In the genomic region with DNA sequence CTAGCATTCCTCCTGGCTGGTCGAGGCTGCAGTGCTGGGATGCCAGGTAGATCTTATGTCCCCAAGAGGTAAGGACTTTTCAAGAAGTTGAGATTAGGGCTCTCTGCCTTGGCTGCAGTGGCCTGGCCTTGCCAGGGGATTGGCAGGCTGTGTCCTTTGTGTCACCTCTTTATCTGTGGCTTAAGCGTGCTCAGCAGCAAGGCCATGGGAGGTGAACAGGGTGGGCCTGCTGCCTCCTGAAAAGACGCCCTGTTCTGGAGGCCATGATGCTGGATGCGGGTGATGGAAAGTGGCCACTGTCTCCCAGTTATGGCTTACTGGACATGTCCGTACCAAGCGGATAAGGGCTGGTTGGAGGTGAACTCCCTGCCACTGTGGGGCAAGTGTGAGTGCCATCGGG, we compare ENCODE assay signal across 22 mouse cellular contexts. TPM values are rescaled to one million over a fixed set of nuclear protein-coding genes. Genes with fewer than 3 reads are reported as not detected.
DNase-seq lines count a peak whose midpoint lies in the region; ATAC-seq and TF ChIP-seq lines count a peak whose summit lies in the region.
"Had no signal": no experiment of that assay in that cellular context is flagged by ENCODE, and none has a peak within 500 bp of the region (broad histone marks: within the 10 kb centered on the region; RNA-seq: fewer than 3 reads in every experiment).

No protein-coding gene starts in this region.

- no peaks in the 10 kb centered on the region for H3K9me3 ChIP-seq in midbrain, embryonic 12.5 days
- no peaks in the 10 kb centered on the region for H3K9me3 ChIP-seq in midbrain, embryonic 16.5 days (replicated peaks; ENCODE audit: control insufficient read depth, low read length, poor library complexity, severe bottlenecking)
- H3K9me3 ChIP-seq in heart, embryonic 16.5 days (replicated peaks; ENCODE audit: control insufficient read depth, low read length): no peaks in the 10 kb centered on the region
- H3K9me3 ChIP-seq in liver, postnatal 0 days (ENCODE audit: low read length): no peaks in the 10 kb centered on the region
- H3K9me3 ChIP-seq: hindbrain, embryonic 15.5 days; neural tube, embryonic 13.5 days; stomach, embryonic 15.5 days had no signal

- H3K4me3 ChIP-seq in midbrain, embryonic 12.5 days: no peak overlapping the region
- H3K4me3 ChIP-seq in midbrain, embryonic 16.5 days (ENCODE audit: low read depth, low read length): no peak overlapping the region
- H3K4me3 ChIP-seq in heart, embryonic 16.5 days (ENCODE audit: low read length): no peak overlapping the region
- no peak overlapping the region for H3K4me3 ChIP-seq in liver, postnatal 0 days (ENCODE audit: low read depth, low read length)
- H3K4me3 ChIP-seq: hindbrain, embryonic 15.5 days; neural tube, embryonic 13.5 days; stomach, embryonic 15.5 days had no signal

- intact Hi-C loops in heart, postnatal 25 days (cut with DNase I): no loop called here

- H3K36me3 ChIP-seq in midbrain, embryonic 12.5 days: peaks cover 67% of the 10 kb centered on the region
- peaks cover 22% of the 10 kb centered on the region for H3K36me3 ChIP-seq in midbrain, embryonic 16.5 days (ENCODE audit: control insufficient read depth, insufficient read depth, low read length)
- H3K36me3 ChIP-seq in heart, embryonic 16.5 days (ENCODE audit: control insufficient read depth, insufficient read depth): peaks cover 22% of the 10 kb centered on the region
- peaks cover 50% of the 10 kb centered on the region for H3K36me3 ChIP-seq in liver, postnatal 0 days (replicated peaks; ENCODE audit: insufficient read depth, low read length)

- peak; percentile 67 to 82 for DNase-seq in heart, adult 18-20 months
- no peak for DNase-seq in heart, postnatal 25 days (ENCODE audit: low spot score)
- DNase-seq in liver, postnatal 0 days: no peak
- no peak for DNase-seq in adrenal gland, postnatal 10 days
- DNase-seq: adrenal gland, postnatal 14 days; B cell, adult 2 months; gastrocnemius, postnatal 36 days; liver; lung, adult 18-20 months; right cerebral cortex, postnatal 14 days; thymus, postnatal 14 days had no signal

- H3K27ac ChIP-seq in midbrain, embryonic 12.5 days (replicated peaks): 0 out of 2 replicates have a peak overlapping the region, but pooled peaks have one; percentile 25
- no peak overlapping the region for H3K27ac ChIP-seq in midbrain, embryonic 16.5 days (ENCODE audit: low read length)
- peak overlapping the region; percentile 79 for H3K27ac ChIP-seq in heart, embryonic 16.5 days (ENCODE audit: low read length)
- H3K27ac ChIP-seq in liver, postnatal 0 days (ENCODE audit: low read depth): no peak overlapping the region
- H3K27ac ChIP-seq: hindbrain, embryonic 15.5 days; kidney, postnatal 0 days; neural tube, embryonic 13.5 days; stomach, embryonic 15.5 days had no signal

- peaks cover 15% of the 10 kb centered on the region; the same call in 1 of the 2 replicates for H3K27me3 ChIP-seq in midbrain, embryonic 12.5 days
- H3K27me3 ChIP-seq in midbrain, embryonic 16.5 days (ENCODE audit: control insufficient read depth, insufficient read depth, low read depth, low read length): no peaks in the 10 kb centered on the region
- no peaks in the 10 kb centered on the region for H3K27me3 ChIP-seq in heart, embryonic 16.5 days (ENCODE audit: control insufficient read depth, insufficient read depth, low read length)
- no peaks in the 10 kb centered on the region for H3K27me3 ChIP-seq in liver, postnatal 0 days (ENCODE audit: insufficient read depth, low read length)
- H3K27me3 ChIP-seq: hindbrain, embryonic 15.5 days had no signal

- H3K9ac ChIP-seq in midbrain, embryonic 12.5 days (replicated peaks): no peak overlapping the region
- no peak overlapping the region for H3K9ac ChIP-seq in midbrain, embryonic 16.5 days (ENCODE audit: low read depth, low read length)
- peak overlapping the region; percentile 28; the same call in 1 of the 2 replicates for H3K9ac ChIP-seq in heart, embryonic 16.5 days (ENCODE audit: low read length)
- H3K9ac ChIP-seq in liver, postnatal 0 days (replicated peaks): no peak overlapping the region
- H3K9ac ChIP-seq: hindbrain, embryonic 15.5 days; neural tube, embryonic 13.5 days; stomach, embryonic 15.5 days had no signal

- H3K4me1 ChIP-seq in midbrain, embryonic 12.5 days: 0 out of 2 replicates have a peak, but pooled peaks cover under 1% of the 10 kb centered on the region
- H3K4me1 ChIP-seq in midbrain, embryonic 16.5 days (ENCODE audit: control insufficient read depth, insufficient read depth, low read length): no peaks in the 10 kb centered on the region
- peaks cover 68% of the 10 kb centered on the region for H3K4me1 ChIP-seq in heart, embryonic 16.5 days (ENCODE audit: control insufficient read depth, insufficient read depth, low read length)
- H3K4me1 ChIP-seq in liver, postnatal 0 days (ENCODE audit: insufficient read depth): no peaks in the 10 kb centered on the region
- H3K4me1 ChIP-seq: hindbrain, embryonic 15.5 days; neural tube, embryonic 13.5 days; stomach, embryonic 15.5 days had no signal

- 96% methylated on average over 7 of the region's 7 CpGs for WGBS in midbrain, embryonic 12.5 days
- WGBS in midbrain, embryonic 16.5 days: 92% methylated on average over 7 of the region's 7 CpGs
- 60% methylated on average over 7 of the region's 7 CpGs for WGBS in heart, embryonic 16.5 days
- 79% methylated on average over 7 of the region's 7 CpGs for WGBS in liver, postnatal 0 days (ENCODE audit: insufficient replicate concordance)

- no peak for ATAC-seq in midbrain, embryonic 12.5 days (ENCODE audit: low FRiP score, low read depth)
- no peak for ATAC-seq in midbrain, embryonic 16.5 days
- ATAC-seq in heart, embryonic 16.5 days (replicated peaks; ENCODE audit: extremely low read depth, insufficient read depth, low FRiP score): no peak
- no peak for ATAC-seq in liver, postnatal 0 days
- ATAC-seq: intestine, postnatal 0 days had no signal

- TF ChIP-seq CTCF in liver, postnatal 0 days (IDR thresholded peaks at IDR 0.05; ENCODE audit: low read depth): no peak

- H3K4me2 ChIP-seq in midbrain, embryonic 12.5 days (replicated peaks): no peak overlapping the region
- no peak overlapping the region for H3K4me2 ChIP-seq in midbrain, embryonic 16.5 days (ENCODE audit: low read length)
- no peak overlapping the region for H3K4me2 ChIP-seq in heart, embryonic 16.5 days (ENCODE audit: low read depth, low read length)
- H3K4me2 ChIP-seq in liver, postnatal 0 days (ENCODE audit: low read depth, low read length): no peak overlapping the region
- H3K4me2 ChIP-seq: hindbrain, embryonic 15.5 days; neural tube, embryonic 13.5 days; stomach, embryonic 15.5 days had no signal

- TF ChIP-seq EP300 in liver, postnatal 0 days (IDR thresholded peaks at IDR 0.05; ENCODE audit: low read depth): no peak

RNA-seq across cellular contexts. Expression of gene Tcap, which starts 4.2 kb away (rescaled TPM):
- total RNA-seq in heart, adult 18-20 months (2021): 1,000 to 10,000 TPM; 1,636 to 2,096 TPM
- total RNA-seq in heart, postnatal 25 days (2021): 1,000 to 10,000 TPM; 1,084 to 2,520 TPM
- 0.19 and 0.33 TPM in 2 replicates for polyA plus RNA-seq in midbrain, embryonic 12.5 days (2016; fragmentation: Nextera tagmentation; extraction: Ambion mirVana)
- polyA plus RNA-seq in midbrain, embryonic 16.5 days (2015; fragmentation: Nextera tagmentation; extraction: Ambion mirVana): 0.22 TPM in 1 of 2 replicates, not detected in the other
- 175 TPM in 2 replicates for polyA plus RNA-seq in heart, embryonic 16.5 days (2015; fragmentation: Nextera tagmentation; extraction: Ambion mirVana)
- polyA plus RNA-seq in liver, postnatal 0 days (2015; fragmentation: Nextera tagmentation; extraction: Ambion mirVana): 0.26 and 6.0 TPM in 2 replicates
- 100 to 1,000 TPM in 1 of 2 experiments, 10 to 100 TPM in 1; 18.1 to 119 TPM for total RNA-seq in adrenal gland, postnatal 10 days (2021)
- total RNA-seq: megakaryocyte, adult 5-6 weeks; monocyte, adult 5-6 weeks had no signal
- polyA plus RNA-seq: hindbrain, embryonic 15.5 days had no signal

RNA-seq across cellular contexts. Expression of gene Pnmt, which starts 6.9 kb away (rescaled TPM):
- under 1 TPM; 0.84 to 0.90 TPM for total RNA-seq in heart, adult 18-20 months (2021)
- 1 to 10 TPM; 1.3 to 1.7 TPM for total RNA-seq in heart, postnatal 25 days (2021)
- polyA plus RNA-seq in midbrain, embryonic 12.5 days (2016; fragmentation: Nextera tagmentation; extraction: Ambion mirVana): 0.15 TPM in 1 of 2 replicates, not detected in the other
- polyA plus RNA-seq in midbrain, embryonic 16.5 days (2015; fragmentation: Nextera tagmentation; extraction: Ambion mirVana): 1.5 and 1.7 TPM in 2 replicates
- 0.37 and 0.39 TPM in 2 replicates for polyA plus RNA-seq in heart, embryonic 16.5 days (2015; fragmentation: Nextera tagmentation; extraction: Ambion mirVana)
- not detected in 2 replicates for polyA plus RNA-seq in liver, postnatal 0 days (2015; fragmentation: Nextera tagmentation; extraction: Ambion mirVana)
- 100 to 1,000 TPM; 442 to 819 TPM for total RNA-seq in adrenal gland, postnatal 10 days (2021)
- total RNA-seq: megakaryocyte, adult 5-6 weeks; monocyte, adult 5-6 weeks had no signal
- polyA plus RNA-seq: intestine, postnatal 0 days; spleen, adult 2 months had no signal

RNA-seq across cellular contexts. Expression of gene Pgap3, which starts 20.9 kb away (rescaled TPM):
- total RNA-seq in heart, adult 18-20 months (2021): 1 to 10 TPM; 8.1 to 9.1 TPM
- 1 to 10 TPM; 8.4 to 9.3 TPM for total RNA-seq in heart, postnatal 25 days (2021)
- 9.0 and 9.3 TPM in 2 replicates for polyA plus RNA-seq in midbrain, embryonic 12.5 days (2016; fragmentation: Nextera tagmentation; extraction: Ambion mirVana)
- polyA plus RNA-seq in midbrain, embryonic 16.5 days (2015; fragmentation: Nextera tagmentation; extraction: Ambion mirVana): 7.4 and 8.6 TPM in 2 replicates
- 18.0 and 19.0 TPM in 2 replicates for polyA plus RNA-seq in heart, embryonic 16.5 days (2015; fragmentation: Nextera tagmentation; extraction: Ambion mirVana)
- polyA plus RNA-seq in liver, postnatal 0 days (2015; fragmentation: Nextera tagmentation; extraction: Ambion mirVana): 2.5 and 3.0 TPM in 2 replicates
- total RNA-seq in adrenal gland, postnatal 10 days (2021): 1 to 10 TPM; 4.9 to 6.8 TPM

RNA-seq across cellular contexts. Expression of gene Stard3, which starts 21.2 kb away (rescaled TPM):
- 10 to 100 TPM; 15.8 to 20.6 TPM for total RNA-seq in heart, adult 18-20 months (2021)
- 10 to 100 TPM; 19.7 to 24.9 TPM for total RNA-seq in heart, postnatal 25 days (2021)
- 46.9 and 52.0 TPM in 2 replicates for polyA plus RNA-seq in midbrain, embryonic 12.5 days (2016; fragmentation: Nextera tagmentation; extraction: Ambion mirVana)
- polyA plus RNA-seq in midbrain, embryonic 16.5 days (2015; fragmentation: Nextera tagmentation; extraction: Ambion mirVana): 32.9 and 37.0 TPM in 2 replicates
- polyA plus RNA-seq in heart, embryonic 16.5 days (2015; fragmentation: Nextera tagmentation; extraction: Ambion mirVana): 43.0 and 43.2 TPM in 2 replicates
- polyA plus RNA-seq in liver, postnatal 0 days (2015; fragmentation: Nextera tagmentation; extraction: Ambion mirVana): 14.5 and 15.4 TPM in 2 replicates
- 10 to 100 TPM; 25.3 to 25.6 TPM for total RNA-seq in adrenal gland, postnatal 10 days (2021)

RNA-seq across cellular contexts. Expression of gene Ppp1r1b, which starts 31.2 kb away (rescaled TPM):
- total RNA-seq in heart, adult 18-20 months (2021): 1 to 10 TPM; 4.3 to 5.1 TPM
- total RNA-seq in heart, postnatal 25 days (2021): 1 to 10 TPM; 5.3 to 5.8 TPM
- 1.2 and 1.4 TPM in 2 replicates for polyA plus RNA-seq in midbrain, embryonic 12.5 days (2016; fragmentation: Nextera tagmentation; extraction: Ambion mirVana)
- 2.4 and 2.9 TPM in 2 replicates for polyA plus RNA-seq in midbrain, embryonic 16.5 days (2015; fragmentation: Nextera tagmentation; extraction: Ambion mirVana)
- 74.0 and 75.8 TPM in 2 replicates for polyA plus RNA-seq in heart, embryonic 16.5 days (2015; fragmentation: Nextera tagmentation; extraction: Ambion mirVana)
- 5.4 and 6.6 TPM in 2 replicates for polyA plus RNA-seq in liver, postnatal 0 days (2015; fragmentation: Nextera tagmentation; extraction: Ambion mirVana)
- total RNA-seq in adrenal gland, postnatal 10 days (2021): 1 to 10 TPM in 1 of 2 experiments, under 1 TPM in 1; 1.00 to 1.7 TPM
- total RNA-seq: gastrocnemius, postnatal 36 days; megakaryocyte, adult 5-6 weeks; monocyte, adult 5-6 weeks had no signal

Comparison
In these comparisons a context has a peak if more than half of its experiments do, and no peak if none do; other contexts are left out.
1. DNase-seq: peak in heart, adult 18-20 months (2 of 2); none in heart, postnatal 25 days (single experiment), liver, postnatal 0 days (single experiment) and adrenal gland, postnatal 10 days (single experiment).
2. H3K27ac ChIP-seq: peak in midbrain, embryonic 12.5 days (single experiment) and heart, embryonic 16.5 days (single experiment); none in midbrain, embryonic 16.5 days (single experiment) and liver, postnatal 0 days (single experiment).
3. RNA of gene Tcap, which starts 4.2 kb away (polyA plus RNA-seq): 175 TPM in heart, embryonic 16.5 days; 0.26 to 6.0 TPM in liver, postnatal 0 days, 0.19 to 0.33 TPM in midbrain, embryonic 12.5 days and 0.22 TPM in midbrain, embryonic 16.5 days; every median in the first group is over 10 times any median in the second.